Mouse (Mus musculus) splenic B cell, adult 2 months (primary cell): ENCODE data around the gene Coq8a.

Experiments used
- DNase-seq: peaks from one replicate; pipeline ENCODE4 v3.0.0-alpha.2; 2011; ENCODE audit warnings: low read depth, low spot score
- H3K27me3 ChIP-seq: 2 replicates; pipeline ENCODE4 v1.6.1; 2012; ENCODE audit warnings: mild to moderate bottlenecking, low read length, moderate library complexity, mixed read lengths; ENCODE audit not compliant: control insufficient read depth, poor library complexity, insufficient read depth, severe bottlenecking
- H3K36me3 ChIP-seq: 2 replicates; pipeline ENCODE4 v1.6.1; 2012; ENCODE audit warnings: mild to moderate bottlenecking, low read length, moderate library complexity, mixed read lengths; ENCODE audit not compliant: control insufficient read depth, poor library complexity, insufficient read depth, severe bottlenecking

Coq8a gene

GRCm38 (mm10) chr1:180175167-180175566 is 24.2 kb downstream of the Coq8a start:
- Histone ChIP-seq H3K27me3 (no peaks in the 10 kb centered on the region), H3K36me3 (peaks cover 1% of the 10 kb centered on the region)
- DNase-seq, result peak; percentile 78

DNA sequence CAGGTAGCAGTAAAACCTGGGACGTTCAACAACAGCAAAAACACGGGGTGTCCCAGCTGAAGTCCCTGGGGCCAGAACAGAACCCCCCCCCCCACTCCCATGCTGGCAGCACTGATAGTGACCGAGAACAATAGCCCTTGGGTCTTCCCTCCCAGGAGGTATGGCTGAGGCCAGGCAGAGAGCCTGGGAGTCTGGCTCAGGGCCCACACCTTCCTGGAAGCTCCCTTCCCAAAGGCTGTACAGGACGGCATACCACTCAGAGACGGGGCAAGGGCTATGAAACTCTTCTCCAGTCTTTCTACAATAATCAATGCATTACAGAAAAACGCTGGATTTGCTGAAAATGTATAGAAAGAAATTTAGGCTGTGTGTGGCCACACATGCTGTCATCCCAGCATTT is 24.7 kb downstream of the Coq8a start:
- peaks cover 4% of the 10 kb centered on the region for H3K36me3 ChIP-seq
- no peaks in the 10 kb centered on the region for H3K27me3 ChIP-seq
- DNase-seq, result no peak

DNA sequence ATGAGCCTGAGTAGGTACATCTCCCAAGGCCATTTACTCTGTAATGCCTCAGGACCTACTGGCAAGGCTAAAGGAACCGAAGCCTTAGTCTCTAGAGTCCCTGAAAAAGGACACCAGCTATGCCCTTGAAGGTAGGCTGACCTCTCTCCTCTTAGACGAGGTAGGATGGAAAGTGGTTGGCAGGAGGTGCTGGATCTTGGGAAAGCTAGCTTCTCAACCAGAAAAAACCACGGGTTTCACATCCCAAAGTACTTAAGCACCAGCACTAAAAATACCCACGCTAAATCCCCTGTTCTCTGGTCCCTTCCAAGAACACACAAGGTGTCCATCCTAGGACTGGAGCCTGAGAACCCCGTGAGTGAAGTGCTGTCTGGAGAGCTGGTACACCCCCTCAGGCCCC is 26.4 kb downstream of the Coq8a start:
- no peak for DNase-seq
- peaks cover 9% of the 10 kb centered on the region; the same call in 1 of the 2 replicates for H3K36me3 ChIP-seq
- H3K27me3 ChIP-seq, result no peaks in the 10 kb centered on the region

GRCm38 (mm10) chr1:180172600-180172999 is 26.8 kb downstream of the Coq8a start:
- H3K36me3 ChIP-seq, result peaks cover 9% of the 10 kb centered on the region; the same call in 1 of the 2 replicates
- H3K27me3 ChIP-seq, result no peaks in the 10 kb centered on the region
- DNase-seq, result no peak

DNA sequence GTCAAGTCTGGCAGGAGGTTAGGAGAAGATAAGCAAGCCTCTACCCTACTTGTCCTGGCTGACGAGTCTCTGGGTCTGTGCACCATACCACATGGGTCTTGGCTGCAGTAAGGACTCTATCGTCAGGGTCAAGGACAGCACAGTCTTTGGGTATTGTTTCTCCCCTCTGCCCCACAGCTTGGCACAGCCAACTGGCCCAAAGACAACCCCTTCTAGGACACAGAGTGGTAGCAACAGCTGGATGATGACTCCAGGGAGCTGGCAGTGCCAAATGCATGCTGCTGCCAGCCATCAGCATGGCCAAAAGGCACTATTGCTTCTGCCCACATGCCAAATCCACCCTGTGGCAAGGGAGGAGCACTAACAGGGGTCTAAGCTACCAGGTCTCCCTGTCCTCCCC is 27.5 kb downstream of the Coq8a start:
- no peak for DNase-seq
- no peaks in the 10 kb centered on the region for H3K27me3 ChIP-seq
- H3K36me3 ChIP-seq, result peaks cover 9% of the 10 kb centered on the region; the same call in 1 of the 2 replicates

- DNase-seq, result no peak
- Histone ChIP-seq H3K36me3 (peaks cover 9% of the 10 kb centered on the region; the same call in 1 of the 2 replicates), H3K27me3 (no peaks in the 10 kb centered on the region)
These were observed 29.3 kb downstream of the Coq8a start for GRCm38 (mm10) chr1:180170071-180170470.

DNA sequence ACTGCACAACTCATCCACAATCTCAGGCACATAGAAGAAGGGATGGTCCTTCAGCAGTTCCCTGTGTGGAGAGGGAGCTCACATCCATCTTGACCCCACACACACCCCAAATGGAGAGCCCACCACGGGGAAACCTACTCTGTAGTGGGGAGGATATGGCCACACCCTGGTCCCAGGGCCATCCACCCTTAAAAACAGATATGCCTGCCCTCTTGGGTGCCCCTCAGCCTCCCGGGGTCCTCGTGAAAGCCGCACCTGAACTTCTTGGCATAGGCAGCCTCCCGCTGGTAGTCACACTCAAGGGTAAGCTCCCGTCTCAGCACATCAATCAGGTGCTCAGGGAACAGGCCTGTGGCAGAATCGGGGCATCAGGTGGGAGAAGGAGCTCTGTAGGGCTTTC is 30.2 kb downstream of the Coq8a start:
- Histone ChIP-seq H3K27me3 (no peaks in the 10 kb centered on the region), H3K36me3 (peaks cover 9% of the 10 kb centered on the region; the same call in 1 of the 2 replicates)
- DNase-seq, result no peak

DNA sequence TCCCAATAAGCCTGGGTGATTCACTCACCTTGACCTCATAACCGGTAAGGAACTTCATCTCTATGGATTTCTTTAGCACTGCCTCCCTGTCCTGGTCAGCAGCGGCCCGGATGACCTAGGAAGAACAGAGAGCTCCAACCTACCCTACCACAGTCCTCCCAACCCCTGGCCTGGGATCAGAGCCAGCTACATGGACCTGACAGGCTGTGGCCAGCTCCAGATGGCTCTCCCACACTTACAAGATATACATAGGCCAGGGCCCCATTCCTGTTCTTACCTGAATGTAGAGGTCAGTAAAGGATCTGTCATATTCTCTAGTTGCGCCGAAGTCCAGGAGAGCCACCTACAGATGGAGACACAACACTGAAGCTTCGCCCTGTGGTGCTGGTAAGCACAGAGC is 31.1 kb downstream of the Coq8a start:
- no peak for DNase-seq
- H3K36me3 ChIP-seq, result peaks cover 9% of the 10 kb centered on the region; the same call in 1 of the 2 replicates
- no peaks in the 10 kb centered on the region for H3K27me3 ChIP-seq

GRCm38 (mm10) chr1:180166533-180166932 is 32.9 kb downstream of the Coq8a start:
- Histone ChIP-seq H3K36me3 (peaks cover 9% of the 10 kb centered on the region; the same call in 1 of the 2 replicates), H3K27me3 (no peaks in the 10 kb centered on the region)
- DNase-seq, result no peak

DNA sequence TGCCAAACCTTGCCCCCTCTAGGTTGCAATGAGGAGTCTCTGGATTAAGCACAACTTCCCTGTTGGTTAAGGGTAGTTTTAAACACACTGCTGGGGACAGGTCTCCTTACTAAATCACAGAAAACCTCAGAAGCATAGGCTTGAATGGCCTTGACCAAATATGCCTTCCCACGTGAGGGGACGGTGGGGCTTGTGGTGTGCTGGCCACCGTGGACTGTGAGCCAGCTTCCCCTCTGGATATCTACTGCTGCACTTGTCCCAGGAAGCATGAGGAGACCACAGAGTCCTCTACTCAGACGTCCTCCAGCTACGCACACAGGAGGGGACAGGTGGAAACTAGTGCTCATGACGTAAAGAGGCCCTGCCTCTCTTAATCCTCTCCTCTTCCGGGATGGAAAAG is 36.4 kb downstream of the Coq8a start:
- Histone ChIP-seq H3K36me3 (no peaks in the 10 kb centered on the region), H3K27me3 (no peaks in the 10 kb centered on the region)
- DNase-seq, result no peak

DNA sequence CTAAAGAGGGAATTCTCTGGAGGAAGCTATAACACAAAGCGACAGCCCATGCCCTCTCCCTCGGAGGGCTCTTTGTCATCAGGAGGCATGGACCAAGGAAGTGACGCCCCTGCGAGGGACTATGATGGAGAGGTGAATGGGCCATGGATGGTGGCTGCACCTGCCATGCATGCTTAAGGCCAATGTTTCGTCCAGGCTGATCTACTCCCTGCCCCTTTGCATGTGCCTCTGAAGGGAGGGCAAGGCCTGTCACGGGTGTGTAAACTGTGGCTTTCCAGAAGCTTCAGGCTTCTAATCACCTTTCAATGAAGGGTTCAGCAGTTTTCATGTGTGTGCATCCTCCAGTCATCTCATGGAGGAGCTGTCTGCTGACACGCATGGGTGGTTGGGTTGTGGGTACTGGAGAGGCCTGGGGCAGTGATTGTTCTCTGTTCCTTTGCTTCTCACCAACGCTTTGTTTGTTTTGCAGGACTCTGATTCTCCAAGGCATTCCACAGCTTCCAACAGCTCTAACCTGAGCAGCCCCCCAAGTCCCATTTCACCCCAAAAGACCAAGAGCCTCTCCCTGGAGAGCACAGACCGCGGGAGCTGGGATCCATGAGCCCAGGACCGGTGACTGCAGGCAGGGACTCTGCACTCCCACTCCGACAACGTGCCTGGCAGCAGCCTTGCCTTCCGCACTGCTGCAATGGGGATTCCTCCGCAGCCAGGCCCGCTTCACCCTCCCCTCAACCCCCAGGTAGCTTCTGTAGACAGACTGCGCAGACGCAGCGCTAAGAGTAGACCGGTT is 37.6 kb downstream of the Coq8a start:
- H3K27me3 ChIP-seq, result no peaks in the 10 kb centered on the region
- no peaks in the 10 kb centered on the region for H3K36me3 ChIP-seq
- no peak for DNase-seq

DNA sequence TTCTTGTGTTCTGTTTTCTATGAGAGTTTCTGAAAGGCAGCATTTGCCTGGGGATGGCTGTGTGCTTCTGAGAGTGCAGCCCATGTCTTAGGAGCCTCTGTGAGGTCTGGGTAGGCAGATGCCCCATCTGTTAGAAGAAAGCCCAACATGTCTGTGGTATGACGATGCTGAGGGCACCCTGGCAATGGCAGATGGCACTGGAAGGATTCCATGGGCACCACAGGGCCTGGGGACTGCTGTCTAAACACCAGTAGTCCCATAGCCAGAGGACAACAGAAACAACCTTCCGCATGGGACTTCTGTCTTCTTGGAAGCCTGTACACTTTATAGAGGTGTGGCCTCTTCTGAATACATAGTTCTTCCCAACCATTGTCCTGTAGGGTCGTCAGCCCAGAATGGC is 38.2 kb downstream of the Coq8a start:
- no peak for DNase-seq
- Histone ChIP-seq H3K36me3 (no peaks in the 10 kb centered on the region), H3K27me3 (no peaks in the 10 kb centered on the region)

- DNase-seq, result no peak
- H3K27me3 ChIP-seq, result no peaks in the 10 kb centered on the region
- H3K36me3 ChIP-seq, result no peaks in the 10 kb centered on the region
These were observed 38.9 kb downstream of the Coq8a start for GRCm38 (mm10) chr1:180160545-180160944.

GRCm38 (mm10) chr1:180158648-180159047 is 40.8 kb downstream of the Coq8a start:
- Histone ChIP-seq H3K27me3 (no peaks in the 10 kb centered on the region), H3K36me3 (no peaks in the 10 kb centered on the region)
- DNase-seq, result no peak

DNA sequence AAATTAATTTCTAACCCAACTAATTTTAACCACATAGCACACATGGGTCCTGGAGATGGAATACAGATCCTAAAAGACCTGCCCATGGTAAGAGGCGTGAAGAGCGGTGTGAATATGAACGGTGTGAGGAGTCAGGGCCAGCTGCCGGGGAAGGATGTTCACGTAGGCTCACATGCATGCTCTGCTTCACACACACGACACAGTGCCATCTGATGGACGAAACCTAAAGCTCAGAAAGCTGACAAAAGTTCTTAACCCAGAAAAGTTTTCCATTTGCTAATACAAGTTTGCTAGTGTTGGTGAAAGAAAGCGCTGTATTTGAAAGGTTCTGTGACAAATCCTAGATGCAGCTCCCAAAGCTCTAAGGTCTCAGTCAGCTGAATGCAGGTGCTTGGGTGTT is 48.2 kb downstream of the Coq8a start:
- Histone ChIP-seq H3K27me3 (no peaks in the 10 kb centered on the region), H3K36me3 (no peaks in the 10 kb centered on the region)
- peak; percentile 29 for DNase-seq

- H3K36me3 ChIP-seq, result no peaks in the 10 kb centered on the region
- no peaks in the 10 kb centered on the region for H3K27me3 ChIP-seq
- no peak for DNase-seq
These were observed 50.8 kb downstream of the Coq8a start for GRCm38 (mm10) chr1:180148563-180148962.
